Mouse (Mus musculus): ENCODE measurements at regions not wholly inside any gene's neighbourhood (a gene's known extent, or its start where the extent isn't known, plus 50 kb on each side); places are given as distances from the start of the nearest gene placed in this dataset.
"Not testable (repeated sequence)": the region's sequence is repeated elsewhere in the genome, so short reads cannot be mapped to it uniquely, and the experiment has no call there.

- TF ChIP-seq POLR2A (IDR thresholded peaks at IDR 0.05; ENCODE audit: borderline replicate concordance, extremely low read depth, insufficient read depth, insufficient read length), result no peak
- H3K36me3 ChIP-seq (ENCODE audit: control insufficient read depth, insufficient read depth, low read length), result no peaks in the 10 kb centered on the region
- no peak overlapping the region for H3K9ac ChIP-seq (ENCODE audit: low read depth, low read length, severe bottlenecking)
- H3K27me3 ChIP-seq (ENCODE audit: control insufficient read depth, insufficient read depth, low read length), result no peaks in the 10 kb centered on the region
- H3K4me1 ChIP-seq (ENCODE audit: control insufficient read depth, insufficient read depth, low read length), result no peaks in the 10 kb centered on the region
- no peaks in the 10 kb centered on the region for H3K9me3 ChIP-seq (ENCODE audit: control insufficient read depth, low read length)
- H3K27ac ChIP-seq (replicated peaks; ENCODE audit: low read depth, low read length), result no peak overlapping the region
- no peak for ATAC-seq (ENCODE audit: low FRiP score, low read depth)
- H3K4me2 ChIP-seq (replicated peaks; ENCODE audit: low read depth, low read length, severe bottlenecking), result no peak overlapping the region
- H3K4me3 ChIP-seq (replicated peaks; ENCODE audit: low read length), result no peak overlapping the region
- 95% methylated on average over 6 of the region's 6 CpGs for WGBS
- DNase-seq (ENCODE audit: low spot score), result no peak
Observed at GRCm38 (mm10) chr17:81246156-81246555, 181.3 kb upstream of the Thumpd2 start.

- H3K27me3 ChIP-seq (ENCODE audit: control insufficient read depth, insufficient read depth, low read length); H3K36me3 ChIP-seq (ENCODE audit: control insufficient read depth, insufficient read depth, low read length); ATAC-seq (ENCODE audit: low FRiP score, low read depth); H3K4me3 ChIP-seq (replicated peaks; ENCODE audit: low read length); H3K4me2 ChIP-seq (replicated peaks; ENCODE audit: low read depth, low read length, severe bottlenecking); H3K9me3 ChIP-seq (ENCODE audit: control insufficient read depth, low read length); H3K4me1 ChIP-seq (ENCODE audit: control insufficient read depth, insufficient read depth, low read length); DNase-seq (ENCODE audit: low spot score); H3K27ac ChIP-seq (replicated peaks; ENCODE audit: low read depth, low read length); H3K9ac ChIP-seq (ENCODE audit: low read depth, low read length, severe bottlenecking): not testable (repeated sequence)
- 100% methylated on average over 8 of the region's 18 CpGs for WGBS
Observed at GRCm38 (mm10) chr17:81231771-81232170, 166.9 kb upstream of the Thumpd2 start.

- ATAC-seq (ENCODE audit: low FRiP score, low read depth), result no peak
- Histone ChIP-seq H3K4me1 (ENCODE audit: control insufficient read depth, insufficient read depth, low read length) (no peaks in the 10 kb centered on the region), H3K4me2 (replicated peaks; ENCODE audit: low read depth, low read length, severe bottlenecking) (no peak overlapping the region), H3K27me3 (ENCODE audit: control insufficient read depth, insufficient read depth, low read length) (no peaks in the 10 kb centered on the region), H3K27ac (replicated peaks; ENCODE audit: low read depth, low read length) (no peak overlapping the region), H3K9me3 (ENCODE audit: control insufficient read depth, low read length) (no peaks in the 10 kb centered on the region), H3K4me3 (replicated peaks; ENCODE audit: low read length) (no peak overlapping the region), H3K36me3 (ENCODE audit: control insufficient read depth, insufficient read depth, low read length) (no peaks in the 10 kb centered on the region), H3K9ac (ENCODE audit: low read depth, low read length, severe bottlenecking) (no peak overlapping the region)
- no peak for DNase-seq (ENCODE audit: low spot score)
- TF ChIP-seq POLR2A (IDR thresholded peaks at IDR 0.05; ENCODE audit: borderline replicate concordance, extremely low read depth, insufficient read depth, insufficient read length), result no peak
Observed at GRCm38 (mm10) chr17:81225281-81225680, 160.4 kb upstream of the Thumpd2 start.

GRCm38 (mm10) chr17:81221436-81221835, 156.6 kb upstream of the Thumpd2 start:
- 91% methylated on average over 3 of the region's 3 CpGs for WGBS

GRCm38 (mm10) chr17:81214844-81215243, 150.0 kb upstream of the Thumpd2 start:
- Histone ChIP-seq H3K36me3 (ENCODE audit: control insufficient read depth, insufficient read depth, low read length) (no peaks in the 10 kb centered on the region), H3K4me2 (replicated peaks; ENCODE audit: low read depth, low read length, severe bottlenecking) (no peak overlapping the region), H3K9ac (ENCODE audit: low read depth, low read length, severe bottlenecking) (no peak overlapping the region), H3K27ac (replicated peaks; ENCODE audit: low read depth, low read length) (no peak overlapping the region), H3K4me3 (replicated peaks; ENCODE audit: low read length) (no peak overlapping the region), H3K27me3 (ENCODE audit: control insufficient read depth, insufficient read depth, low read length) (no peaks in the 10 kb centered on the region), H3K4me1 (ENCODE audit: control insufficient read depth, insufficient read depth, low read length) (no peaks in the 10 kb centered on the region), H3K9me3 (ENCODE audit: control insufficient read depth, low read length) (no peaks in the 10 kb centered on the region)
- TF ChIP-seq POLR2A (IDR thresholded peaks at IDR 0.05; ENCODE audit: borderline replicate concordance, extremely low read depth, insufficient read depth, insufficient read length), result no peak
- DNase-seq (ENCODE audit: low spot score) (no peak), ATAC-seq (ENCODE audit: low FRiP score, low read depth) (no peak)
- 75% methylated on average over 7 of the region's 7 CpGs for WGBS

More at GRCm38 (mm10) chr17:81221436-81221835, 156.6 kb upstream of the Thumpd2 start:
- ATAC-seq (ENCODE audit: low FRiP score, low read depth), result no peak
- Histone ChIP-seq H3K36me3 (ENCODE audit: control insufficient read depth, insufficient read depth, low read length) (no peaks in the 10 kb centered on the region), H3K27ac (replicated peaks; ENCODE audit: low read depth, low read length) (no peak overlapping the region), H3K9ac (ENCODE audit: low read depth, low read length, severe bottlenecking) (no peak overlapping the region), H3K4me2 (replicated peaks; ENCODE audit: low read depth, low read length, severe bottlenecking) (no peak overlapping the region), H3K4me1 (ENCODE audit: control insufficient read depth, insufficient read depth, low read length) (no peaks in the 10 kb centered on the region), H3K9me3 (ENCODE audit: control insufficient read depth, low read length) (no peaks in the 10 kb centered on the region), H3K4me3 (replicated peaks; ENCODE audit: low read length) (no peak overlapping the region), H3K27me3 (ENCODE audit: control insufficient read depth, insufficient read depth, low read length) (no peaks in the 10 kb centered on the region)
- DNase-seq (ENCODE audit: low spot score), result no peak
- TF ChIP-seq POLR2A (IDR thresholded peaks at IDR 0.05; ENCODE audit: borderline replicate concordance, extremely low read depth, insufficient read depth, insufficient read length), result no peak

GRCm38 (mm10) chr17:81212043-81212442, 147.2 kb upstream of the Thumpd2 start:
- no peak overlapping the region for H3K4me2 ChIP-seq (replicated peaks; ENCODE audit: low read depth, low read length, severe bottlenecking)
- peak; percentile 51 for DNase-seq (ENCODE audit: low spot score)
- TF ChIP-seq POLR2A (IDR thresholded peaks at IDR 0.05; ENCODE audit: borderline replicate concordance, extremely low read depth, insufficient read depth, insufficient read length), result no peak
- ATAC-seq (ENCODE audit: low FRiP score, low read depth), result no peak
- no peak overlapping the region for H3K27ac ChIP-seq (replicated peaks; ENCODE audit: low read depth, low read length)
- no peak overlapping the region for H3K4me3 ChIP-seq (replicated peaks; ENCODE audit: low read length)
- H3K27me3 ChIP-seq (ENCODE audit: control insufficient read depth, insufficient read depth, low read length), result no peaks in the 10 kb centered on the region
- H3K9me3 ChIP-seq (ENCODE audit: control insufficient read depth, low read length), result no peaks in the 10 kb centered on the region
- H3K4me1 ChIP-seq (ENCODE audit: control insufficient read depth, insufficient read depth, low read length), result no peaks in the 10 kb centered on the region
- no peak overlapping the region for H3K9ac ChIP-seq (ENCODE audit: low read depth, low read length, severe bottlenecking)
- WGBS, result 29% methylated on average over 3 of the region's 3 CpGs
- H3K36me3 ChIP-seq (ENCODE audit: control insufficient read depth, insufficient read depth, low read length), result no peaks in the 10 kb centered on the region

Measured in limb, embryonic 14.5 days (tissue).